Comparison of ENCODE assay signal across 17 mouse cellular contexts in the genomic region with DNA sequence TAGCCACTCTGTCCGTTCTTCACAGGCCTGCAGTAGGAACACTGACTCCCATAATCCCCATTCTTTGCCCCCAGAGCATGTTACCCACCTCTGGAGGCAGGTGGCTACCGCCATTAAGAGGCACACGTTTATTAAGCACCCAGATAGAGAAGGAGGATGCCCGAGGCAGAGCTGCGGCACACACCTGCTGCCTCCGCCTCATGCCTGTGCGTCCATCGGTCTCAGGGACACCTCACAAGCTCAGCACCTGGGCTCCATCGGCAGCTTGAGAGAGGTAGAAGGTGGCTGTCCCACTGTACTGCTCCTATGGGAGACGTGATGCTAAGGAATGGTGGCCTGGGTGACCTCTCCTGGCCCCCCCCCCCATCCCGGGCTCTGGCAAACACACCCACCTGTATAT. TPM values are rescaled to one million over a fixed set of nuclear protein-coding genes. Genes with fewer than 3 reads are reported as not detected.
A peak's percentile ranks its signal among the peaks of the same experiment; 100 is the strongest.
DNase-seq lines count a peak whose midpoint lies in the region; ATAC-seq and TF ChIP-seq lines count a peak whose summit lies in the region.
"Had no signal": no experiment of that assay in that cellular context is flagged by ENCODE, and none has a peak within 500 bp of the region (broad histone marks: within the 10 kb centered on the region; RNA-seq: fewer than 3 reads in every experiment).

No protein-coding gene starts in this region.

- H3K27me3 ChIP-seq in hindbrain, postnatal 0 days (ENCODE audit: insufficient read depth, low read length): no peaks in the 10 kb centered on the region
- H3K27me3 ChIP-seq in hindbrain, embryonic 12.5 days: peaks cover 11% of the 10 kb centered on the region
- no peaks in the 10 kb centered on the region for H3K27me3 ChIP-seq in embryonic facial prominence, embryonic 10.5 days (replicated peaks; ENCODE audit: low read depth, poor library complexity, severe bottlenecking)
- no peaks in the 10 kb centered on the region for H3K27me3 ChIP-seq in intestine, postnatal 0 days (replicated peaks; ENCODE audit: control insufficient read depth, insufficient read depth, low read length)
- H3K27me3 ChIP-seq: embryonic facial prominence, embryonic 13.5 days; embryonic facial prominence, embryonic 15.5 days; forebrain, embryonic 12.5 days had no signal

- H3K4me2 ChIP-seq in hindbrain, postnatal 0 days (ENCODE audit: low read depth, low read length): no peak overlapping the region
- H3K4me2 ChIP-seq in hindbrain, embryonic 12.5 days (replicated peaks): no peak overlapping the region
- H3K4me2 ChIP-seq in intestine, postnatal 0 days (replicated peaks; ENCODE audit: low read depth): no peak overlapping the region
- H3K4me2 ChIP-seq: embryonic facial prominence, embryonic 13.5 days; embryonic facial prominence, embryonic 15.5 days; forebrain, embryonic 12.5 days had no signal

- H3K4me1 ChIP-seq in hindbrain, postnatal 0 days (ENCODE audit: insufficient read depth, low read length): peaks cover 14% of the 10 kb centered on the region
- peaks cover 36% of the 10 kb centered on the region for H3K4me1 ChIP-seq in hindbrain, embryonic 12.5 days
- peaks cover 55% of the 10 kb centered on the region for H3K4me1 ChIP-seq in embryonic facial prominence, embryonic 10.5 days
- peaks cover 17% of the 10 kb centered on the region for H3K4me1 ChIP-seq in intestine, postnatal 0 days (replicated peaks; ENCODE audit: control insufficient read depth, insufficient read depth, low read length)

- H3K27ac ChIP-seq in hindbrain, postnatal 0 days: peak overlapping the region; percentile 70; the same call in 1 of the 2 replicates
- no peak overlapping the region for H3K27ac ChIP-seq in hindbrain, embryonic 12.5 days
- H3K27ac ChIP-seq in embryonic facial prominence, embryonic 10.5 days (replicated peaks): no peak overlapping the region
- H3K27ac ChIP-seq in intestine, postnatal 0 days (ENCODE audit: low read depth, low read length): peak overlapping the region; percentile 95
- H3K27ac ChIP-seq: embryonic facial prominence, embryonic 13.5 days; embryonic facial prominence, embryonic 15.5 days; forebrain, embryonic 12.5 days had no signal

- no peaks in the 10 kb centered on the region for H3K36me3 ChIP-seq in hindbrain, postnatal 0 days (ENCODE audit: insufficient read depth, low read length)
- H3K36me3 ChIP-seq in hindbrain, embryonic 12.5 days: 0 out of 2 replicates have a peak, but pooled peaks cover 6% of the 10 kb centered on the region
- H3K36me3 ChIP-seq in embryonic facial prominence, embryonic 10.5 days (replicated peaks): peaks cover 52% of the 10 kb centered on the region
- peaks cover 41% of the 10 kb centered on the region for H3K36me3 ChIP-seq in intestine, postnatal 0 days (ENCODE audit: control insufficient read depth, insufficient read depth)

- no peak overlapping the region for H3K9ac ChIP-seq in hindbrain, postnatal 0 days (replicated peaks; ENCODE audit: low read length)
- H3K9ac ChIP-seq in hindbrain, embryonic 12.5 days: no peak overlapping the region
- no peak overlapping the region for H3K9ac ChIP-seq in intestine, postnatal 0 days (ENCODE audit: low read depth, low read length)
- H3K9ac ChIP-seq: embryonic facial prominence, embryonic 13.5 days; embryonic facial prominence, embryonic 15.5 days; forebrain, embryonic 12.5 days had no signal

- DNase-seq in cerebellum, adult 9-10 months: peak; percentile 58
- no peak for DNase-seq in cerebellum, adult 11 months
- DNase-seq in hindbrain, postnatal 0 days (ENCODE audit: low spot score): no peak
- no peak for DNase-seq in embryonic facial prominence, embryonic 10.5 days (ENCODE audit: low spot score)
- no peak for DNase-seq in right cerebral cortex, postnatal 10 days (ENCODE audit: low spot score in 2 of 2)
- DNase-seq: adrenal gland, adult 2 months; adrenal gland, postnatal 14 days; adrenal gland, postnatal 36 days had no signal

- H3K9me3 ChIP-seq in hindbrain, postnatal 0 days (ENCODE audit: low read length): no peaks in the 10 kb centered on the region
- H3K9me3 ChIP-seq in hindbrain, embryonic 12.5 days (replicated peaks): no peaks in the 10 kb centered on the region
- H3K9me3 ChIP-seq in embryonic facial prominence, embryonic 10.5 days: no peaks in the 10 kb centered on the region
- no peaks in the 10 kb centered on the region for H3K9me3 ChIP-seq in intestine, postnatal 0 days (ENCODE audit: control insufficient read depth)
- H3K9me3 ChIP-seq: embryonic facial prominence, embryonic 13.5 days; embryonic facial prominence, embryonic 15.5 days; forebrain, embryonic 10.5 days; forebrain, embryonic 12.5 days had no signal

- no peak for TF ChIP-seq CTCF in hindbrain, postnatal 0 days (IDR thresholded peaks at IDR 0.05; ENCODE audit: low read depth)
- TF ChIP-seq CTCF in intestine, postnatal 0 days (IDR thresholded peaks at IDR 0.05; ENCODE audit: low read depth): no peak

- no peak overlapping the region for H3K4me3 ChIP-seq in hindbrain, postnatal 0 days (ENCODE audit: low read length)
- H3K4me3 ChIP-seq in hindbrain, embryonic 12.5 days: no peak overlapping the region
- 0 out of 2 replicates have a peak overlapping the region, but pooled peaks have one; percentile 11 for H3K4me3 ChIP-seq in embryonic facial prominence, embryonic 10.5 days
- no peak overlapping the region for H3K4me3 ChIP-seq in intestine, postnatal 0 days (ENCODE audit: low read depth, low read length)
- H3K4me3 ChIP-seq: embryonic facial prominence, embryonic 13.5 days; embryonic facial prominence, embryonic 15.5 days; erythroblast, embryonic 14.5 days; forebrain, embryonic 12.5 days had no signal

- ATAC-seq in hindbrain, postnatal 0 days: no peak
- no peak for ATAC-seq in hindbrain, embryonic 12.5 days (ENCODE audit: low FRiP score)
- no peak for ATAC-seq in intestine, postnatal 0 days
- ATAC-seq: forebrain, embryonic 14.5 days; forebrain, embryonic 16.5 days had no signal

- WGBS in hindbrain, postnatal 0 days: 82% methylated on average over 11 of the region's 11 CpGs
- WGBS in hindbrain, embryonic 12.5 days: 90% methylated on average over 11 of the region's 11 CpGs
- WGBS in embryonic facial prominence, embryonic 10.5 days: 92% methylated on average over 11 of the region's 11 CpGs
- 66% methylated on average over 11 of the region's 11 CpGs for WGBS in intestine, postnatal 0 days

RNA-seq across cellular contexts. Expression of a gene that starts 4.1 kb away (rescaled TPM):
- 51.5 and 52.3 TPM in 2 replicates for total RNA-seq in hindbrain, postnatal 0 days (2014; rRNA removed)
- polyA plus RNA-seq in hindbrain, postnatal 0 days (2015; fragmentation: Nextera tagmentation; extraction: Ambion mirVana): 60.3 and 61.7 TPM in 2 replicates
- 109 and 115 TPM in 2 replicates for polyA plus RNA-seq in hindbrain, embryonic 12.5 days (2016; fragmentation: Nextera tagmentation; extraction: Ambion mirVana)
- 212 and 216 TPM in 2 replicates for polyA plus RNA-seq in embryonic facial prominence, embryonic 10.5 days (2016; fragmentation: Nextera tagmentation; extraction: Ambion mirVana)
- 387 and 418 TPM in 2 replicates for polyA plus RNA-seq in intestine, postnatal 0 days (2015; fragmentation: Nextera tagmentation; extraction: Ambion mirVana)

RNA-seq across cellular contexts. Expression of a gene that starts 19.4 kb away (rescaled TPM):
- 603 and 627 TPM in 2 replicates for total RNA-seq in hindbrain, postnatal 0 days (2014; rRNA removed)
- 2,179 and 2,253 TPM in 2 replicates for polyA plus RNA-seq in hindbrain, postnatal 0 days (2015; fragmentation: Nextera tagmentation; extraction: Ambion mirVana)
- polyA plus RNA-seq in hindbrain, embryonic 12.5 days (2016; fragmentation: Nextera tagmentation; extraction: Ambion mirVana): 2,216 and 2,474 TPM in 2 replicates
- polyA plus RNA-seq in embryonic facial prominence, embryonic 10.5 days (2016; fragmentation: Nextera tagmentation; extraction: Ambion mirVana): 1,824 and 1,981 TPM in 2 replicates
- 1,144 and 1,190 TPM in 2 replicates for polyA plus RNA-seq in intestine, postnatal 0 days (2015; fragmentation: Nextera tagmentation; extraction: Ambion mirVana)

RNA-seq across cellular contexts. Expression of a gene that starts 21.7 kb away (rescaled TPM):
- 47.1 and 50.2 TPM in 2 replicates for total RNA-seq in hindbrain, postnatal 0 days (2014; rRNA removed)
- polyA plus RNA-seq in hindbrain, postnatal 0 days (2015; fragmentation: Nextera tagmentation; extraction: Ambion mirVana): 22.8 and 24.5 TPM in 2 replicates
- 48.8 and 49.1 TPM in 2 replicates for polyA plus RNA-seq in hindbrain, embryonic 12.5 days (2016; fragmentation: Nextera tagmentation; extraction: Ambion mirVana)
- polyA plus RNA-seq in embryonic facial prominence, embryonic 10.5 days (2016; fragmentation: Nextera tagmentation; extraction: Ambion mirVana): 49.4 and 50.9 TPM in 2 replicates
- polyA plus RNA-seq in intestine, postnatal 0 days (2015; fragmentation: Nextera tagmentation; extraction: Ambion mirVana): 7.4 and 8.8 TPM in 2 replicates

RNA-seq across cellular contexts. Expression of a gene that starts 33.9 kb away (rescaled TPM):
- total RNA-seq in hindbrain, postnatal 0 days (2014; rRNA removed): 1.7 and 3.1 TPM in 2 replicates
- 2.2 and 2.8 TPM in 2 replicates for polyA plus RNA-seq in hindbrain, postnatal 0 days (2015; fragmentation: Nextera tagmentation; extraction: Ambion mirVana)
- 1.7 and 2.1 TPM in 2 replicates for polyA plus RNA-seq in hindbrain, embryonic 12.5 days (2016; fragmentation: Nextera tagmentation; extraction: Ambion mirVana)
- 1.1 and 1.5 TPM in 2 replicates for polyA plus RNA-seq in embryonic facial prominence, embryonic 10.5 days (2016; fragmentation: Nextera tagmentation; extraction: Ambion mirVana)
- polyA plus RNA-seq in intestine, postnatal 0 days (2015; fragmentation: Nextera tagmentation; extraction: Ambion mirVana): 16.6 and 17.8 TPM in 2 replicates

Comparison
In these comparisons a context has a peak if more than half of its experiments do, and no peak if none do; other contexts are left out.
1. H3K27ac ChIP-seq: peak in hindbrain, postnatal 0 days (single experiment) and intestine, postnatal 0 days (single experiment); none in hindbrain, embryonic 12.5 days (single experiment) and embryonic facial prominence, embryonic 10.5 days (single experiment).